Mouse (Mus musculus) embryonic facial prominence, embryonic 12.5 days (tissue): ENCODE measurements around the gene Vmn2r82. TPM values are rescaled to one million over a fixed set of nuclear protein-coding genes. Genes with fewer than 3 reads are reported as not detected.
"Not testable (repeated sequence)": the region's sequence is repeated elsewhere in the genome, so short reads cannot be mapped to it uniquely, and the experiment has no call there.

Experiments
- ATAC-seq: fragments of 200-750 bp; cut with Nextera tagmentation; 2 replicates; pipeline ENCODE4 v1.8.0; 2017; ENCODE audit not compliant: insufficient number of reproducible peaks, insufficient read depth, low FRiP score, low TSS enrichment
- H3K27ac ChIP-seq: fragments of 300-500 bp; sonication (generic); 2 replicates; pipeline ENCODE4 v1.5.1; 2016; ENCODE audit warnings: mild to moderate bottlenecking
- H3K27me3 ChIP-seq: fragments of 300-500 bp; sonication (generic); 2 replicates; pipeline ENCODE4 v1.6.1; 2016; ENCODE audit warnings: mild to moderate bottlenecking, moderate library complexity
- H3K36me3 ChIP-seq: fragments of 300-500 bp; sonication (generic); 2 replicates; pipeline ENCODE4 v1.6.1; 2016; ENCODE audit warnings: mild to moderate bottlenecking
- H3K4me1 ChIP-seq: fragments of 300-500 bp; sonication (generic); 2 replicates; pipeline ENCODE4 v1.6.1; 2016
- H3K4me2 ChIP-seq: fragments of 300-500 bp; sonication (generic); replicated peaks from 2 replicates; pipeline ENCODE4 v1.6.1; 2016; ENCODE audit warnings: mild to moderate bottlenecking, moderate library complexity
- H3K4me3 ChIP-seq: fragments of 300-500 bp; sonication (generic); 2 replicates; pipeline ENCODE4 v1.5.1; 2016; ENCODE audit warnings: mild to moderate bottlenecking
- H3K9ac ChIP-seq: fragments of 300-500 bp; sonication (generic); 2 replicates; pipeline ENCODE4 v1.6.1; 2016; ENCODE audit warnings: mild to moderate bottlenecking, moderate library complexity
- H3K9me3 ChIP-seq: fragments of 300-500 bp; sonication (generic); 2 replicates; pipeline ENCODE4 v1.6.1; 2016; ENCODE audit warnings: mild to moderate bottlenecking, moderate library complexity
- WGBS: fragments of 180-500 bp; shearing (Covaris S2); methylation state at CpG from one replicate; pipeline ENCODE4 v1.1.7; 2016; 5-methylcytosine and 5-hydroxymethylcytosine counted together
- polyA plus RNA-seq: library from polyadenylated mRNA; unstranded; fragments of >200 nt; fragmentation: Nextera tagmentation; extraction: Ambion mirVana; gene quantifications from 2 replicates; pipeline ENCODE4 v1.2.1, GENCODE M21; 2016

Gene Vmn2r82
- polyA plus RNA-seq: not detected in 2 replicates

DNA sequence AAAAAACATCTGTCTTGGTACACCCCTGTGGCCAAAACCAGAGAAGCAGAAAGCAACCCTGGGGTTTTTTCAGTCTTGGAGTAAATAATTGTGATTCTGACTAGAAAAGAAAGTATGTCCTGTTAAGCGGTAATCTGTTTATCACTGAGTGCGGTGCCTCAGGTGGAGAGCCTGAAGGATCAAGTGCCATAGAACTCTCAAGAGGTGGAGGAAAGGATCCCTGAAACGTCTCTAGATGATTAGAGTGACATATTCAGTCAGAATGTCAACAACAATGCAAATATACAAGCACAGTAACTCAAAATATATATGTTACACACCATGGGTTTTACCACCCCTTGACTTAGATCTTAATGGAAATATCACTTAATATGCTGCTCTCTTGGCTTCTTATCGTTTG is at the start of gene Vmn2r82:
Gene Vmn2r82 (plus strand): TSS at position 301 of the 400 bp plus-strand sequence.
- not testable (repeated sequence) for ATAC-seq, H3K4me3 ChIP-seq, H3K9ac ChIP-seq

DNA sequence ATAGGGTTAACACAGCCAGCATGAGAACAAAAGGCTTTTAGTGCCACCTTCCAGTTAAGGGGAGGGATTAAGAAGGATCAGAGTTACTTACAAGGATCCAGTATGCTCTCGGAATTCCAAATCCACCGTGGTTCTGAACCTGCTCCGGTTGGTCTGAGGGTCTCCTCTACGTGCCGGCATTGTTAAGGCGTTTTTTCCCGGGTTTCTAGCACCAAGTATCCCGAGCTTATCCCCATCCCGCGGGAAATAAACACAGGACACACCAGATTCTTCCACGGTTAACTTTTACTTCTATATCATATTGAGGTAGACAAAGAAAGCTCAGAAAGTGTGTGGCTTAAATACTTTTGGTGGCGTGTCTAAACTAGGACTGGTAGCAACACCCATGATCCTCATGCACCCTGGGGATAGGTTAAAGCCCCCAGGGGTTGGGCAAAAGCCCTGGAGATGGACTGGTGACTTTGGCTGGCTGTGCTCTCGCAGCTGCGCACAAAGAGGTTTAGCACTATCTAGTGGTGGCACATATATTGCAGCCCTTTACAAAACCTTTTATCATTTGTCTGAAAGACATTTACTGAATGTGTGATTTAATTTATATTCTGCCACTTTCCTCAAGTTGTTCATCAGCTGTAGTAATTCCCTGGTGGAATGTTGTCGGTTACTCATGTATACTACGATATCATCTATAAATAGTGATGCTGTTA is 34.1 kb upstream of the Vmn2r82 start:
- H3K9me3 ChIP-seq, H3K27ac ChIP-seq: not testable (repeated sequence)

More for the DNA sequence above, at the start of gene Vmn2r82:
- not testable (repeated sequence) for H3K9me3 ChIP-seq, H3K27ac ChIP-seq, H3K4me2 ChIP-seq, H3K36me3 ChIP-seq, H3K4me1 ChIP-seq, H3K27me3 ChIP-seq
- 77% methylated on average over 4 of the region's 4 CpGs for WGBS

DNA sequence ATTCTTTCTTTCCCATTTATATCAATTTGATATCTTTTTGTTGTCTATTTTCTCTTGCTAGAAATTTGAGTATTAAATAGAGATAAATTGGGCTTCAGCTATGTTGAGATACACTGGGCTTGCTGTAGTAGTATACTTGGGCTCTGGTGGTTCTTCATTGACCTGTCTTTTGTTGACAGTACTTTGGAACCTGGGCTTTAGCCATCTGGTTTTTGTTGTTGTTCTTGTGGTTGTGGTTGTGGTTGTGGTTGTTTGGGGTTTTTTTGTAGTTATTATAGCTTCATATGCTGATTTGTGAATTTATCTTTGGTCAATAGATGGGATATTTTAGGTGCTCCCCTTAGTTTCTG is 33.6 kb upstream of the Vmn2r82 start:
- H3K27me3 ChIP-seq: no peaks in the 10 kb centered on the region
- no peaks in the 10 kb centered on the region for H3K9me3 ChIP-seq
- H3K9ac ChIP-seq: no peak overlapping the region
- no peak for ATAC-seq
- H3K4me3 ChIP-seq: no peak overlapping the region
- no peak overlapping the region for H3K4me2 ChIP-seq
- no peaks in the 10 kb centered on the region for H3K36me3 ChIP-seq
- no peak overlapping the region for H3K27ac ChIP-seq
- H3K4me1 ChIP-seq: no peaks in the 10 kb centered on the region

More for the DNA sequence above, 34.1 kb upstream of the Vmn2r82 start:
- WGBS: 5% methylated on average over 16 of the region's 16 CpGs
- not testable (repeated sequence) for H3K36me3 ChIP-seq, ATAC-seq, H3K9ac ChIP-seq, H3K4me1 ChIP-seq, H3K27me3 ChIP-seq
- Histone ChIP-seq H3K4me3 (peak overlapping the region; percentile 37), H3K4me2 (peak overlapping the region; percentile 40)

DNA sequence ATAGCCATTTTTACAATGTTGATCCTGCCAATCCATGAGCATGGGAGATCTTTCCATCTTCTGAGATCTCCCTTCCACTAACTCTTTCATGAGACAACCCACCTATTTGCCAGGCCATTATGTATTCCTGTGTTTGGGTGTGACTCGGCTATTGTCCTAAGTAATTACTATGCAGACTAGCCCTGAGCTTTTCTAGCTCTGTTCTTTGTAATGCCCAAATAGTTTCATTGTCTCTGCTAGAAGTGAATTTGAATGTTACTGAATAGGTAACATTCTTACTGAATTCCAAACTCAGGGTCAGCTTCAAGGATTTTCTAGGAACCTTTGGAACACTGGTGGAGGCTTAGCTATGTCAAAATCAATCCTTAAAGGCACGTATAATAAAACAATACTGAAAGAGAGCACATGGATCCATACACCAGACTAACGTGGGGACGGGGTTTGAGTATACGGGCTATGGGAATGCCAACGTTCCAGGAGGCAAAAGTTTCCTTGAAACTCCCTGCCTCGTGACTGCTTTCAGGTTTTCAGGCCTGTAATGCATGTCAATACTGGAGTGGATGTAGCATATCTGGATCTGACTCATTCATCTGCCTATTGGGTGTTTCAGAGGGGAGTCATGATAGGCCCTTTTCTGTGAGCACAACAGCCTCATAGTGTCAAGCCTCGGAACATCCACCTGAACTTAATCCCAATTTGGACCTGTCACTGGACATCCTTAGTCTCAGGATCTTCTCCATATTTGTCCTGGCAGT is 43.8 kb downstream of the Vmn2r82 start:
- H3K9ac ChIP-seq, ATAC-seq, H3K27me3 ChIP-seq, H3K36me3 ChIP-seq, H3K4me2 ChIP-seq, H3K4me1 ChIP-seq, H3K27ac ChIP-seq, H3K4me3 ChIP-seq, H3K9me3 ChIP-seq: not testable (repeated sequence)
- WGBS: 82% methylated on average over 8 of the region's 8 CpGs

DNA sequence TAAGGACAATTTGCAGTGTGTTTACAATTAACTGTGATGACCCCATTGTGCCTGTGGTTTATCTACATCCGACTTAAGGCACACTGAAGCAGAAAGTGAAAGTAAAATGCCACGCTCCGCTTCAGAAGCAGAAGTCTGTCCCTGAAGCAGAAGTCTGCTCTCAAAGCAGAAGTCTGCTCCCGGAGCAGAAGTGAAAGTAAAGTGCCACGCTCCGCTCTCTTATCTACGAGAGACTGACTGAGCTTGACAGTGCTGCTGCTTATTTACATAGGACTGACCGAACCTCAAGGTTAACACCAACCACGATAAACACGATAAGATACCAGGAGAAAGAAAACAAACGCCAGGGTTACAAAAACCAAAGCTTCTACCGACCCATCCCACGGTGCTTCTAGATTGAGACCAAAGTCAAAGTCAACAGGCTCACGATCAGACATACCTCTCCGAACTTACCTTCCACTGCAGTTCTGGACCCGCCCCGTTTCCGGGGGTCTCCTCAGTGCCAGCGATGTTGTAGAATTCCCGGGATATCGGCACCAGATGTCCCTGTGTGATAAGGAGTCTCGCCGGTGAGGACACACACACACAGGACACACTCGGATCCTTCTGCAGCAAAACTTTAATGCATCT is 60.9 kb downstream of the Vmn2r82 start:
- WGBS: 90% methylated on average over 24 of the region's 24 CpGs
- no peak for ATAC-seq

DNA sequence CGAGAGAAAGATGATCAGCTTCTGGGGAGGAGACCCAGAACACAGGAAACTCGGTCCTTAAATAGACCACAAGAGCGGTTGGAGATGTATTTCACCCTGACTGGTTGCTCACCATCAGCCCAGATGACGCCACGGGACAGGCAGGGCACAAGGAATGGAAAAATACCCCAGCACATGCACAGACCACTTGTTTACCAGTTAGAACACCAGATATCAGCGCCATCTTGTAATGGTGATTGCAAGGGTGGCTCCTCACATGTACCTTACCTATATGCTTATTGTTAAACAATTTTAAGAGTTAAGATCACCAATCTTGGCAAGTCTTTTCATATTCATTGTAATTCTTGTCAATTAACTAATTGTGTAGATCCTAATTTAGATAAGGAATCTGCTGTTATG is 61.5 kb downstream of the Vmn2r82 start:
- not testable (repeated sequence) for ATAC-seq, H3K4me1 ChIP-seq, H3K9me3 ChIP-seq, H3K27me3 ChIP-seq, H3K4me2 ChIP-seq, H3K27ac ChIP-seq, H3K36me3 ChIP-seq, H3K4me3 ChIP-seq, H3K9ac ChIP-seq
- 88% methylated on average over 6 of the region's 6 CpGs for WGBS

More for the DNA sequence above, 60.9 kb downstream of the Vmn2r82 start:
- no peak overlapping the region for H3K4me3 ChIP-seq
- no peak overlapping the region for H3K4me2 ChIP-seq
- H3K36me3 ChIP-seq: no peaks in the 10 kb centered on the region
- H3K9me3 ChIP-seq: no peaks in the 10 kb centered on the region
- H3K4me1 ChIP-seq: no peaks in the 10 kb centered on the region
- H3K27me3 ChIP-seq: no peaks in the 10 kb centered on the region
- H3K9ac ChIP-seq: no peak overlapping the region
- H3K27ac ChIP-seq: no peak overlapping the region

DNA sequence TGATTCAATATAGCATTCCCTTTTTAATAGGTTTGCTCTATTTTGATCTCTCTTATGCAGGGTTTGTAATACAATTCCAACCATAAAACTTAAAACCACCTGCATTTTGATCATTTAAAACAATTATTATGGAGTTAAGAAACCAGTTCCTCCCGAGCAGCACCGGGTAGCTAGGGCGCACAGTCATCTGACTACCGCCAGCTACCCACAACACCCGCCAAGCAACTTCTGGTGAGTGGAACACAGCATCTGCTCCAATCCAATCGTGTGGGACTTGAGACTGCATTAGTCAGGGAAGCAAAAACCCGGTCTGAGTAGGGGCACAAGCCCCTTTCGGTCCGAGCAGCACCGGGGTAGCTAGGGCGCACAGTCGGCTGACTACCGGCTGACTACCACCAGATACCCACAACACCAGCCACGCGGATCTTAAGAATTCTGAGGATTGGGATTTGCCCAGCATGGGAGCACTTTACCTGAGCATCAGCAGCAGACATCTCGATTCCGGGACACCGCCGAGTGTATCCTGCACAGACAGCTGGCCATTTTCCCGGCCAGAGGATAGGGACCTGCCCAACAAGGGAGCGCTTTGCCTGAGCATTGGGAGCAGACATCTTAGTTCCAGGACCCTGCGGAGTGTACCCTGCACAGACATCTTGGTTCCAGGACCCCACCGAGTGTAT is 79.0 kb downstream of the Vmn2r82 start:
- not testable (repeated sequence) for H3K36me3 ChIP-seq, H3K9me3 ChIP-seq, ATAC-seq, H3K9ac ChIP-seq, H3K27ac ChIP-seq, H3K4me2 ChIP-seq, H3K27me3 ChIP-seq, H3K4me1 ChIP-seq, H3K4me3 ChIP-seq
- 88% methylated on average over 23 of the region's 23 CpGs for WGBS

Other genes with a start within 250 kb of the Vmn2r82 start
- not detected in 2 replicates for gene Vmn2r80, start 207.8 kb upstream of the Vmn2r82 start, polyA plus RNA-seq
- not detected in 2 replicates for gene Vmn2r81, start 108.8 kb upstream of the Vmn2r82 start, polyA plus RNA-seq
- gene Vmn2r83, start 112.2 kb downstream of the Vmn2r82 start, polyA plus RNA-seq: not detected in 2 replicates
- gene Plpp2, start 177.3 kb downstream of the Vmn2r82 start, polyA plus RNA-seq: 17.0 and 18.3 TPM in 2 replicates
- gene Mier2, start 198.7 kb downstream of the Vmn2r82 start, polyA plus RNA-seq: 77.4 and 82.6 TPM in 2 replicates
- not detected in 2 replicates for gene Theg, start 230.8 kb downstream of the Vmn2r82 start, polyA plus RNA-seq